12 mouse cellular contexts compared by ENCODE assay signal in genomic region chr5:114550431-114550830, GRCm38 (mm10). TPM values are rescaled to one million over a fixed set of nuclear protein-coding genes. Genes with fewer than 3 reads are reported as not detected.
DNase-seq lines count a peak whose midpoint lies in the region; ATAC-seq and TF ChIP-seq lines count a peak whose summit lies in the region.
"Had no signal": no experiment of that assay in that cellular context is flagged by ENCODE, and none has a peak within 500 bp of the region (broad histone marks: within the 10 kb centered on the region; RNA-seq: fewer than 3 reads in every experiment).

No protein-coding gene starts in this region.

- TF ChIP-seq EP300 in liver, postnatal 0 days (IDR thresholded peaks at IDR 0.05; ENCODE audit: low read depth), result no peak

- peak overlapping the region; percentile 52; the same call in 1 of the 2 replicates for H3K27ac ChIP-seq in liver, embryonic 11.5 days (ENCODE audit: low read depth, low read length)
- no peak overlapping the region for H3K27ac ChIP-seq in liver, postnatal 0 days (ENCODE audit: low read depth)
- H3K27ac ChIP-seq in intestine, embryonic 14.5 days (ENCODE audit: low read depth), result peak overlapping the region; percentile 59; the same call in 1 of the 2 replicates
- H3K27ac ChIP-seq: liver, embryonic 15.5 days had no signal

- no peaks in the 10 kb centered on the region for H3K27me3 ChIP-seq in liver, embryonic 11.5 days (replicated peaks; ENCODE audit: control insufficient read depth, insufficient read depth, low read length)
- H3K27me3 ChIP-seq in liver, postnatal 0 days (ENCODE audit: insufficient read depth, low read length), result no peaks in the 10 kb centered on the region
- H3K27me3 ChIP-seq in intestine, embryonic 14.5 days (replicated peaks; ENCODE audit: control insufficient read depth, insufficient read depth, low read length), result no peaks in the 10 kb centered on the region
- H3K27me3 ChIP-seq: liver, embryonic 15.5 days had no signal

- no peaks in the 10 kb centered on the region for H3K9me3 ChIP-seq in liver, embryonic 11.5 days (ENCODE audit: control insufficient read depth, low read length)
- 0 out of 2 replicates have a peak, but pooled peaks cover 2% of the 10 kb centered on the region for H3K9me3 ChIP-seq in liver, postnatal 0 days (ENCODE audit: low read length)
- H3K9me3 ChIP-seq in intestine, embryonic 14.5 days (ENCODE audit: control insufficient read depth, low read length), result no peaks in the 10 kb centered on the region
- H3K9me3 ChIP-seq: liver, embryonic 15.5 days had no signal

- H3K4me3 ChIP-seq in liver, embryonic 11.5 days (ENCODE audit: low read depth, low read length), result no peak overlapping the region
- no peak overlapping the region for H3K4me3 ChIP-seq in liver, postnatal 0 days (ENCODE audit: low read depth, low read length)
- no peak overlapping the region for H3K4me3 ChIP-seq in intestine, embryonic 14.5 days (ENCODE audit: low read depth, low read length)
- H3K4me3 ChIP-seq: liver, embryonic 15.5 days had no signal

- no peak for ATAC-seq in liver, embryonic 11.5 days (replicated peaks; ENCODE audit: low FRiP score)
- ATAC-seq in liver, postnatal 0 days, result no peak
- ATAC-seq in intestine, embryonic 14.5 days (replicated peaks; ENCODE audit: low FRiP score, low TSS enrichment, low read depth), result peak; percentile 41; the same call in 1 of the 2 replicates

- H3K4me1 ChIP-seq in liver, embryonic 11.5 days (replicated peaks; ENCODE audit: control insufficient read depth, insufficient read depth, low read length), result peaks cover 11% of the 10 kb centered on the region
- peaks cover 15% of the 10 kb centered on the region for H3K4me1 ChIP-seq in liver, postnatal 0 days (ENCODE audit: insufficient read depth)
- H3K4me1 ChIP-seq in intestine, embryonic 14.5 days (replicated peaks; ENCODE audit: control insufficient read depth, insufficient read depth, low read length), result peaks cover 29% of the 10 kb centered on the region

- no peak overlapping the region for H3K4me2 ChIP-seq in liver, embryonic 11.5 days
- H3K4me2 ChIP-seq in liver, postnatal 0 days (ENCODE audit: low read depth, low read length), result no peak overlapping the region
- H3K4me2 ChIP-seq in intestine, embryonic 14.5 days (ENCODE audit: low read length), result peak overlapping the region; percentile 16; the same call in 1 of the 2 replicates
- H3K4me2 ChIP-seq: liver, embryonic 15.5 days had no signal

- WGBS in liver, embryonic 11.5 days, result 63% methylated on average over 7 of the region's 7 CpGs
- WGBS in liver, postnatal 0 days (ENCODE audit: insufficient replicate concordance), result 41% methylated on average over 7 of the region's 7 CpGs
- 36% methylated on average over 7 of the region's 7 CpGs for WGBS in intestine, embryonic 14.5 days

- no peaks in the 10 kb centered on the region for H3K36me3 ChIP-seq in liver, embryonic 11.5 days (ENCODE audit: control insufficient read depth, insufficient read depth, low read length)
- no peaks in the 10 kb centered on the region for H3K36me3 ChIP-seq in liver, postnatal 0 days (replicated peaks; ENCODE audit: insufficient read depth, low read length)
- no peaks in the 10 kb centered on the region for H3K36me3 ChIP-seq in intestine, embryonic 14.5 days (ENCODE audit: control insufficient read depth, insufficient read depth, low read length)
- H3K36me3 ChIP-seq: liver, embryonic 15.5 days had no signal

- no peak overlapping the region for H3K9ac ChIP-seq in liver, embryonic 11.5 days (ENCODE audit: low read depth, low read length)
- H3K9ac ChIP-seq in liver, postnatal 0 days (replicated peaks), result no peak overlapping the region
- H3K9ac ChIP-seq in intestine, embryonic 14.5 days (ENCODE audit: low read length), result no peak overlapping the region
- H3K9ac ChIP-seq: liver, embryonic 15.5 days had no signal

- peak; percentile 57 for DNase-seq in adrenal gland, postnatal 14 days
- DNase-seq in adrenal gland, postnatal 25 days, result no peak
- DNase-seq in liver, embryonic 11.5 days (ENCODE audit: low spot score), result no peak
- no peak for DNase-seq in liver, postnatal 0 days
- no peak for DNase-seq in intestine, embryonic 14.5 days (ENCODE audit: low spot score)
- peak; percentile 33 for DNase-seq in naive thymus-derived CD4-positive, alpha-beta T cell, adult 2 months (ENCODE audit: low read depth)
- no peak for DNase-seq in right cerebral cortex, adult 18-20 months
- no peak for DNase-seq in ovary, adult 18-20 months (ENCODE audit: low spot score)
- DNase-seq: cerebellum, postnatal 14 days; gastrocnemius, postnatal 10 days; kidney, postnatal 14 days had no signal

- no peak for TF ChIP-seq CTCF in liver, postnatal 0 days (IDR thresholded peaks at IDR 0.05; ENCODE audit: low read depth)

RNA-seq across cellular contexts. Expression of gene Fam222a, which starts 17.4 kb away (rescaled TPM):
- 55.8 and 77.0 TPM in 2 replicates for total RNA-seq in adrenal gland, postnatal 14 days (2021)
- 26.9 and 39.8 TPM in 2 replicates for total RNA-seq in adrenal gland, postnatal 25 days (2021)
- polyA plus RNA-seq in liver, embryonic 11.5 days (2014; fragmentation: Nextera tagmentation; extraction: Ambion mirVana), result 2.2 and 2.3 TPM in 2 replicates
- polyA plus RNA-seq in liver, postnatal 0 days (2015; fragmentation: Nextera tagmentation; extraction: Ambion mirVana), result 0.80 and 1.8 TPM in 2 replicates
- 4.9 and 7.1 TPM in 2 replicates for polyA plus RNA-seq in intestine, embryonic 14.5 days (2014; fragmentation: Nextera tagmentation; extraction: Ambion mirVana)

Comparison
In these comparisons a context has a peak if more than half of its experiments do, and no peak if none do; other contexts are left out.
1. DNase-seq: peak in adrenal gland, postnatal 14 days (single experiment) and naive thymus-derived CD4-positive, alpha-beta T cell, adult 2 months (single experiment); none in adrenal gland, postnatal 25 days (single experiment), liver, embryonic 11.5 days (single experiment), liver, postnatal 0 days (single experiment), intestine, embryonic 14.5 days (single experiment), right cerebral cortex, adult 18-20 months (single experiment) and ovary, adult 18-20 months (single experiment).